Mouse (Mus musculus): Measurements from ENCODE around the gene Tifa. TPM values are rescaled to one million over a fixed set of nuclear protein-coding genes. Genes with fewer than 3 reads are reported as not detected.
A peak's percentile ranks its signal among the peaks of the same experiment; 100 is the strongest.

Gene Tifa
- 9.3 and 14.3 TPM in 2 replicates for polyA plus RNA-seq (2012; rRNA removed)

DNA sequence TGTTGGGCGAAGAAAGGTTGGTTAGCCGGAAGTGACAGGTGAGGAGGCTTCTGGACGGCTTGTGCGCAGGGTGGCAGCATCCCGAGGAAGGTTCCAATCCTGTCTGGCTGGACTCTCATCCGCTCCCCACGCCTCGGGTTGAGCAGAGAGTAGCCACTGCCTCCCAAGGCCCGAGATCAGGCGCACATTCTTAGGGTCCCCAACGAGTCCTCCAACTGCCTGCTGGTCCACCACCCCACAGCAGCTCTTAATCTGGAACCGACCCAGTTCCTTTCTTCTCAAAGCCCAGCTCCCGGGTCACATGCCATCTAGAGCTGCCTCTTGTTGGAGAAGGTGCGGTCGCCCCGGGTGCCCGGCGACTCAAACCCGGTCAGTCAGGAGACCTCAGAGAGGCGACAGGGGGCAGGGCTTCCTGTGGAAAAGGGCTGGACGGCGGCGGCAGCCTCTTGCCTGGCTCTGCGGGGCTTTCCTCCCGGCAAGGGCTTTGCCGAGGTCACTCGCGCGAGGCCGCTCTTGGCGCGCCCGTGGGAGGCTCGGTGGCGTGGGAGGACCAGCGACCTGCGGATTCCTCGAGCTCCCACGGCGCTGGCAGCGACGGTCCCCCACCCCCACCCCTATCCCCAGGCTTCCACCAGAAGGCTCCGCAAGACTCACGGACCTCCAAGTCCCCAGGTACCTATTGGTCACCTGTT lies at the start of gene Tifa:
Gene Tifa (plus strand): TSS at position 306 of the 692 bp plus-strand sequence.
- TF ChIP-seq POLR2A (IDR thresholded peaks at IDR 0.05; ENCODE audit: low read depth, low read length): no peak
- no peak for TF ChIP-seq CTCF (IDR thresholded peaks at IDR 0.05; ENCODE audit: extremely low read depth, insufficient read depth, insufficient read length, insufficient replicate concordance)
- Histone ChIP-seq H3K36me3 (ENCODE audit: control insufficient read depth, insufficient read depth, low read length) (no peaks in the 10 kb centered on the region), H3K4me3 (ENCODE audit: extremely low read depth, insufficient read depth, insufficient read length) (peak within 1 kb of the TSS; percentile 66), H3K27ac (ENCODE audit: insufficient read depth, low read length) (peak within 1 kb of the TSS; percentile 86), H3K4me1 (ENCODE audit: control insufficient read depth, insufficient read depth, insufficient read length) (no peaks in the 10 kb centered on the region; the same call in 1 of the 2 replicates), H3K27me3 (ENCODE audit: control insufficient read depth, insufficient read depth, low read length) (no peaks in the 10 kb centered on the region)
- 7% methylated on average over 44 of the region's 44 CpGs for WGBS
- DNase-seq (ENCODE audit: low read depth in 1 of 2, low spot score in 2 of 2): peak in 1 of 2 experiments; percentile 62

DNA sequence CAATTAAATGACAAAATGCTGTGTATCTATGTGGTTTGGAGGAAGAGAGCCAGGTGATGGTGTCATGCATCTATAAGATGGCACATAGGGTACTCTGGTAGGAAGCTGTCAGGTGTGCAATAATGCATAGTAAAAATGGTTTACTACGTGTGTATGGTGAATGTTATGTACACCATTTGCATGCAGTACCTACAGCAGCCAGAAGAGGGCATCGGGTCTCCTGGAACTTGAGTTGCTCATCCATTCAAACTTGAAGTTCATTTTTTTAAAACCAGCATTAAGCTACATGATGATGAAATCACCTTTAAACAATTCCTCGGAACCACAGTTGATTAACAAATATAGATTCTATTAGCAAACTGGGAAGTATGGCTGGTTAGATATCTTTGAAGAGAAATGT lies 48.1 kb upstream of the Tifa start:
- no peaks in the 10 kb centered on the region for H3K27me3 ChIP-seq (ENCODE audit: control insufficient read depth, insufficient read depth, low read length)
- H3K27ac ChIP-seq (ENCODE audit: insufficient read depth, low read length): no peak overlapping the region
- 96% methylated on average over 3 of the region's 3 CpGs for WGBS
- no peak for TF ChIP-seq CTCF (IDR thresholded peaks at IDR 0.05; ENCODE audit: extremely low read depth, insufficient read depth, insufficient read length, insufficient replicate concordance)
- no peak for TF ChIP-seq POLR2A (IDR thresholded peaks at IDR 0.05; ENCODE audit: low read depth, low read length)
- no peaks in the 10 kb centered on the region for H3K4me1 ChIP-seq (ENCODE audit: control insufficient read depth, insufficient read depth, insufficient read length)
- no peak overlapping the region for H3K4me3 ChIP-seq (ENCODE audit: extremely low read depth, insufficient read depth, insufficient read length)
- no peak for DNase-seq (ENCODE audit: low read depth in 1 of 2, low spot score in 2 of 2)
- no peaks in the 10 kb centered on the region for H3K36me3 ChIP-seq (ENCODE audit: control insufficient read depth, insufficient read depth, low read length)

DNA sequence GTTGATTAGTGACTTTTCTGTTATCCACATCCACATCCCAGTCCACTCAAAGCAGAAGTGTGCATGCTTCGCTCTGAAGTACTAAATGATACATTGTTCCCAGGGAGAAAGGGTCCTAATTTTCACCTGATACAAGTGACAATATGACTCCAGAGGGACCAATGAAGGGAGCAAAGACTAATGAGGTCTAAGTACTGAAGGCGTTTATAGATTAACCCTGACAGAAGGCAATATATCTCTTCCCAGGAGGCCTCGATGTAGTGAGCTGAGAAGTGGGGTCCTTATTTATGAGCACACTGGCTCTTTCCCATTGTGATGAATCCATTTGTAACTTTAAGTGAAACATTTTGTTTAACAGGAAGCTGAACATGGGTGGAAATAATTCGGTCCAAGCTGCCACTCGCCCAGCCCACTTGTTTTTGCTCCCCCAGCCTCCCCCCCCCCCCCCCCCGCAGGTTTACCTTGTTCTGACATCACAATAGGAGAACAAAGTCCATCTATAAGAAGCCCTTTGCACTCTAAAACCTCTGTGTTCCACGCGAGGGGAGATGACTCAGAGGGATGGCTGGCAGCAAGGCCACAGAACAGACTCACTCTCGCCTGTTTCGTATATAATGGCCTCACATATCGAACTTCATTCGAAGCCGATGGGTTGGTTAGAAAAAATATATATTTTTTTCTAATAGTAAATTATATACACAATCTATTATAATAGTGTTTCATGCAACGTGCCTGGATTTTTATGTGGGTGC lies 45.8 kb upstream of the Tifa start:
- H3K4me1 ChIP-seq (ENCODE audit: control insufficient read depth, insufficient read depth, insufficient read length): no peaks in the 10 kb centered on the region
- H3K27me3 ChIP-seq (ENCODE audit: control insufficient read depth, insufficient read depth, low read length): no peaks in the 10 kb centered on the region
- H3K27ac ChIP-seq (ENCODE audit: insufficient read depth, low read length): no peak overlapping the region
- H3K36me3 ChIP-seq (ENCODE audit: control insufficient read depth, insufficient read depth, low read length): no peaks in the 10 kb centered on the region
- no peak for TF ChIP-seq POLR2A (IDR thresholded peaks at IDR 0.05; ENCODE audit: low read depth, low read length)
- no peak for TF ChIP-seq CTCF (IDR thresholded peaks at IDR 0.05; ENCODE audit: extremely low read depth, insufficient read depth, insufficient read length, insufficient replicate concordance)
- WGBS: 90% methylated on average over 14 of the region's 14 CpGs
- DNase-seq (ENCODE audit: low read depth in 1 of 2, low spot score in 2 of 2): no peak
- H3K4me3 ChIP-seq (ENCODE audit: extremely low read depth, insufficient read depth, insufficient read length): no peak overlapping the region

DNA sequence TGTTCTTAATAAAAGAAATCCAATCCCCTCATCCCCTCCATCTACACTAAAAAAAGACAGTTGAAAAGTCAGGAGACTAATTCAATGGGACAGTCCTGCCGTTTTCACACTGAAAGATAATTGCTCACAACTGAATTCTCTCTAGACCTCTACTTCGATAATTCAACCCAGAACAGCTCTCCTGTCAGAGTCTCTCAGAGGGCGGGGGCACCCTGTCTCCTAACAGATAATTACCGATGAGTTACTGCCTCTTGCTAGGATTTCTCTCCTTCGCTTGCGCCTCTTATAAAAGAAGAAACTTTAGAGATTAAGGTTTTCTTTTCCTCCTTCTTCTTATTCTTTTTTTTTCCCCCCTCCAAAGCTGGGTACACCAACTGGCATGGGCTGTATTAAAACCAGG lies 44.1 kb upstream of the Tifa start:
- no peak for DNase-seq (ENCODE audit: low read depth in 1 of 2, low spot score in 2 of 2)
- H3K4me1 ChIP-seq (ENCODE audit: control insufficient read depth, insufficient read depth, insufficient read length): no peaks in the 10 kb centered on the region
- TF ChIP-seq POLR2A (IDR thresholded peaks at IDR 0.05; ENCODE audit: low read depth, low read length) (no peak), CTCF (IDR thresholded peaks at IDR 0.05; ENCODE audit: extremely low read depth, insufficient read depth, insufficient read length, insufficient replicate concordance) (no peak)
- H3K27ac ChIP-seq (ENCODE audit: insufficient read depth, low read length): no peak overlapping the region
- H3K27me3 ChIP-seq (ENCODE audit: control insufficient read depth, insufficient read depth, low read length): no peaks in the 10 kb centered on the region
- WGBS: 80% methylated on average over 6 of the region's 6 CpGs
- no peaks in the 10 kb centered on the region for H3K36me3 ChIP-seq (ENCODE audit: control insufficient read depth, insufficient read depth, low read length)
- H3K4me3 ChIP-seq (ENCODE audit: extremely low read depth, insufficient read depth, insufficient read length): no peak overlapping the region

DNA sequence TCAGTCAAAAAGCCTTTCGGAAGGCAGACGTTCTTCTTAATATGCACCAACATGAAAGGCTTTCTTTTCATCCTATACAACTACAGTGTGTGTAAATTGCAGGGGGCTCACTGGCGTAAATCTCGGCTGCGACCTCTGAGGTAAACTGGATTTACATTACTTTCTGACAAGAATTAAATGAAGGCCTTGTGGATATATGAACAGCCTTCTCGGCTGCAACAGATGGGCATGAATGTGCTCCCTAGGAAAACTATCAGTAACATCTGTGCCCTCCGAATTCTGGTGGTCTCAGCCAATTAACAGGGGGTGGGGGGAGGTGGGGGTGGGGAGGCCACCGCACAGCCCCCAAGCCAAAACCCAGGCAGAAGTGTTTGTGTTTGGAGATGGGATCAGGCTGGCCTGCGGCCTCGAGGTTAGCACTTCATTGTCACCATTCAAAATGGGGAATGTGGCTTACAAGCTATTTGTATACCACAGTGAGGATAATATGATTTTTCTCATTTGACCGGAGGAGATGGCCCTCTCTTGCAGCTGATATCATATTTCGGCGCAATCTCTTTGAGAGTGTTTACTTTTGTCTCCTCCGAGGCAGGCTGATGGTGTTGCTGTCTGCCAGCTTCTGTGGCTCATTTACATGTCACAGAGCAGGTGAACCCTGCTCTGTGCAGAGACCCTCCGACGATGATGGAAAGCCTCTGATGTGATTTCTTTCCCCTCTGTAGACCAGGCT lies 43.5 kb upstream of the Tifa start:
- 82% methylated on average over 16 of the region's 16 CpGs for WGBS
- no peak for DNase-seq (ENCODE audit: low read depth in 1 of 2, low spot score in 2 of 2)
- Histone ChIP-seq H3K36me3 (ENCODE audit: control insufficient read depth, insufficient read depth, low read length) (no peaks in the 10 kb centered on the region), H3K4me3 (ENCODE audit: extremely low read depth, insufficient read depth, insufficient read length) (no peak overlapping the region), H3K4me1 (ENCODE audit: control insufficient read depth, insufficient read depth, insufficient read length) (no peaks in the 10 kb centered on the region), H3K27ac (ENCODE audit: insufficient read depth, low read length) (no peak overlapping the region), H3K27me3 (ENCODE audit: control insufficient read depth, insufficient read depth, low read length) (no peaks in the 10 kb centered on the region)
- TF ChIP-seq POLR2A (IDR thresholded peaks at IDR 0.05; ENCODE audit: low read depth, low read length) (no peak), CTCF (IDR thresholded peaks at IDR 0.05; ENCODE audit: extremely low read depth, insufficient read depth, insufficient read length, insufficient replicate concordance) (no peak)

DNA sequence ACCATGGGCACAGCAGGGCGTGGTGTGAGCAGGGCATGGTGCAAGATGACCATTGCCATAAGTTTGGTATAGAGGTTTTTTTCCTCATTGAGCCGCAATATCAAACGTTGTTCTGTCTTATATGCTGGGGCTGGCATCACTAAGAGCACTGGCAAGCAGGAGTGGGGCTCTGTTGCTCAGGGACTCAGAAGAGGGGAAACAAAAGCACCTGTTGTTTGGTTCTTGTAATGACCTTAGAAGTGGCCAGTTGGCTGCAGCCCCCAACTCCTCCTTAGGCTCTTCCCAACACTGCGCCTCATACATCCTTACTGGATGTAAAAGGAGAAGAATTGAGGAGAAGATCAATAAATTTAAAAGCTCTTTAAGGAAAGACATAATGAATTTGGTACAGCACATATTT lies 41.0 kb upstream of the Tifa start:
- Histone ChIP-seq H3K4me1 (ENCODE audit: control insufficient read depth, insufficient read depth, insufficient read length) (no peaks in the 10 kb centered on the region), H3K27ac (ENCODE audit: insufficient read depth, low read length) (no peak overlapping the region), H3K27me3 (ENCODE audit: control insufficient read depth, insufficient read depth, low read length) (no peaks in the 10 kb centered on the region), H3K4me3 (ENCODE audit: extremely low read depth, insufficient read depth, insufficient read length) (no peak overlapping the region), H3K36me3 (ENCODE audit: control insufficient read depth, insufficient read depth, low read length) (no peaks in the 10 kb centered on the region)
- DNase-seq (ENCODE audit: low read depth in 1 of 2, low spot score in 2 of 2): no peak
- TF ChIP-seq CTCF (IDR thresholded peaks at IDR 0.05; ENCODE audit: extremely low read depth, insufficient read depth, insufficient read length, insufficient replicate concordance) (no peak), POLR2A (IDR thresholded peaks at IDR 0.05; ENCODE audit: low read depth, low read length) (no peak)
- 82% methylated on average over 4 of the region's 4 CpGs for WGBS
